Mouse (Mus musculus): ENCODE results near the gene Edrf1. TPM values are rescaled to one million over a fixed set of nuclear protein-coding genes. Genes with fewer than 3 reads are reported as not detected.

Gene Edrf1
- 6.2 and 9.8 TPM in 2 replicates for polyA plus RNA-seq (2012; rRNA removed)
- 8.7 and 12.9 TPM in 2 replicates for polyA plus RNA-seq (2014; fragmentation: Nextera tagmentation; extraction: Ambion mirVana)

DNA sequence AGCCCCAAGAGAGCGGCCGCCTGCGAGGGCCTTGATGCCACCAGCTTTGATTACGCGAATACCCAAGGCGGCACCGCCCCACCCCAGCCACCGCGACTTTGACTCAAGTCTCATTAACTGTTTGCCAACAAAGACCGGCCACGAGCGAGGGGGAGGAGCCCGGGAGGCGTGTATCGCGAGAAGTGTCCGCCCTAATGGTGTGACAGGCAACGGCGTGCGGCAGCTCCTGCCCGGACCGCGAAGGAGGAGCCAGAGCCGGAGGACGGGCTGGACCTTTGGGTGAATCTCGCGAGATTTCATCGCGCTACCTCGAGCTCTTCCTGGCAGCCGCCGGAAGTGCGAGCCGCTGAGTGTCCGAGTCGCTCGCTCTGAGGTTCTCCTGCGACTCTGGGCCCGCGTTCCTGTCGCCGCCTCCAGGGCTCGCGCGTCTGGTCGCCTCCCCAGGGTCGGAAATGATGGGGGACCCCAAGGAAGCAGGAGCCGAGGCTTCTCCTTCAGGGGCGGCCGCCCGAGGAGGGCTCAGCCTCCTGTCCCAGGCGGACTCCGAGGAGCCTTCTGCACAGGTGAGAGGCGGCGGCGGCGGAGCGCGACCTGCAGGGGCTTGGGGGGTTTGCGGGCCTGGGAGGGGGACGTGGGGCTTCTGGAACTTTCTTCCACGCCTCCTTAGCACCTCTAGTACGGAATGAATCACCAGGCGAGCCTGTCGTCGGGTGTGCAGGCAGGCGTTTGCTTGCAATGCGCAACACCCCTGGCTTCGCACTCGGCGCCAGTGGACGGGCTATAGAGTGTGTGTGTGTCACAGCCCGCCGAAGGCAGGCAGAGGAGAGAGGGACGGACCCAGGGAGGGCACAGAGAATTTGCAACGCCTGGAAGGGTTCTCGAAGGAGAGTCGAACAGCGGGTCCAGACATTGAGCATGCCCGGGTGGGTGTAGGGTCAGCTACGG, at the start of gene Edrf1:
Edrf1 (plus strand) TSS at position 183 of the 945 bp plus-strand sequence.
- under 1% methylated on average over 81 of the region's 81 CpGs for WGBS (ENCODE audit: insufficient replicate concordance)
- DNase-seq (ENCODE audit: low read depth in 3 of 3, low spot score in 3 of 3) = peak; percentile 99
- peaks cover 22% of the 10 kb centered on the region for H3K36me3 ChIP-seq (replicated peaks; ENCODE audit: control insufficient read depth, insufficient read depth, low read depth)

DNA sequence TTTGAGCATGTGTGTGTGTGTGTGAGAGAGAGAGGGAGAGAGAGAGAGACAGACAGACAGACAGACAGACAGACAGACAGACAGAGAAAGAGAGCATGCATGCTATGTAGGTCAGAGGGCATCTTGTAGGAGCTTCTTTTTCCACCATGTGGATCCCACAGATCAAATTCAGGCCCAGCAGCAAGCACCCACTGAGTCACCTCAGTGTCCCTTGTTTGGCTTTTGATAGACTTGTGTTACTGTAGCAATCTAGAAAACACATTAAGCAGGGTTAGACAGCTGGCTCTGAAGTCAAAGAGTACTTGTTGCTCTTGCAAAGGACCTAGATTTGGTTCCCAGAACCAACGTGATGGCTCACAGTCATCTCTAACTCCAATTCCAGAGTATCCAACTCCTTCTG, 45.6 kb upstream of the Edrf1 start:
- Histone ChIP-seq H3K4me1 (replicated peaks; ENCODE audit: control insufficient read depth in 2 of 2, insufficient read depth in 2 of 2, low read length in 1 of 2) (no peaks in the 10 kb centered on the region), H3K9ac (replicated peaks) (no peak overlapping the region), H3K27me3 (ENCODE audit: control insufficient read depth, insufficient read depth, low read length) (no peaks in the 10 kb centered on the region), H3K9me3 (ENCODE audit: control insufficient read depth, low read length) (no peaks in the 10 kb centered on the region), H3K27ac (no peak overlapping the region), H3K4me3 (ENCODE audit: insufficient read depth in 1 of 2, low read depth in 2 of 2, low read length in 2 of 2) (no peak overlapping the region), H3K36me3 (replicated peaks; ENCODE audit: control insufficient read depth, insufficient read depth, low read depth) (no peaks in the 10 kb centered on the region), H3K4me2 (ENCODE audit: low read depth) (no peak overlapping the region)
- 57% methylated on average over 1 of the region's 1 CpGs for WGBS (ENCODE audit: insufficient replicate concordance)
- DNase-seq (ENCODE audit: low read depth in 3 of 3, low spot score in 3 of 3) (no peak), ATAC-seq (ENCODE audit: insufficient read depth) (no peak)
- TF ChIP-seq EP300 (IDR thresholded peaks at IDR 0.05; ENCODE audit: low read depth) (no peak), CTCF (IDR thresholded peaks at IDR 0.05; ENCODE audit: low read depth) (no peak)

More for the DNA sequence above, at the start of gene Edrf1:
- TF ChIP-seq CTCF (IDR thresholded peaks at IDR 0.05; ENCODE audit: low read depth) = peak; percentile 16; the same call in 1 of the 2 replicates
- peak; percentile 83 for TF ChIP-seq EP300 (IDR thresholded peaks at IDR 0.05; ENCODE audit: low read depth)
- Histone ChIP-seq H3K27me3 (ENCODE audit: control insufficient read depth, insufficient read depth, low read length) (no peaks in the 10 kb centered on the region), H3K27ac (peak within 1 kb of the TSS; percentile 69), H3K4me1 (replicated peaks; ENCODE audit: control insufficient read depth in 2 of 2, insufficient read depth in 2 of 2, low read length in 1 of 2) (peaks cover 3 to 8% of the 10 kb centered on the region in 2 experiments; a peak in 2 of 4 replicates), H3K9ac (replicated peaks) (peak within 1 kb of the TSS; percentile 89), H3K4me3 (ENCODE audit: insufficient read depth in 1 of 2, low read depth in 2 of 2, low read length in 2 of 2) (peak within 1 kb of the TSS; percentile 96 to 97), H3K9me3 (ENCODE audit: control insufficient read depth, low read length) (no peaks in the 10 kb centered on the region), H3K4me2 (ENCODE audit: low read depth) (peak within 1 kb of the TSS; percentile 95)
- peak; percentile 96 for ATAC-seq (ENCODE audit: insufficient read depth)

DNA sequence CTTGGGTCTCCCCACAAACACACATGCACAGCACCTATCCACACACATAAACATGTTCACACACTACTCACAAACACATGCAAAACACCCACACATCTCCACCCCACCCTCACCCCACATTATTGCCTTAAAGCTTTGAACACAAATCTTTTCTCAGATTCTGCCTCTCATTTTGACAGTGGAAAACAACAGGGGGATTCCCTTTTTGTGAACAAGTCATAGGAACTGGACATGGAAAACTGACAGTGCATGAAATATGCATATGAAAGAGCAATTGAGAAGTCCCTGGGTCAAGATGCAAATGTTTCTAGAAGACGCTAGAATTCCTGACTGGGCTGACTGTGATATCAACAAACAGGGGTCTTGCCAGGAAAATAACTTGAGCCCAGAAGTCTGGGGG, 36.8 kb upstream of the Edrf1 start:
- Histone ChIP-seq H3K9ac (replicated peaks) (no peak overlapping the region), H3K27me3 (ENCODE audit: control insufficient read depth, insufficient read depth, low read length) (no peaks in the 10 kb centered on the region), H3K4me2 (ENCODE audit: low read depth) (no peak overlapping the region), H3K36me3 (replicated peaks; ENCODE audit: control insufficient read depth, insufficient read depth, low read depth) (no peaks in the 10 kb centered on the region), H3K9me3 (ENCODE audit: control insufficient read depth, low read length) (no peaks in the 10 kb centered on the region), H3K4me3 (ENCODE audit: insufficient read depth in 1 of 2, low read depth in 2 of 2, low read length in 2 of 2) (no peak overlapping the region), H3K27ac (no peak overlapping the region), H3K4me1 (replicated peaks; ENCODE audit: control insufficient read depth in 2 of 2, insufficient read depth in 2 of 2, low read length in 1 of 2) (no peaks in the 10 kb centered on the region)
- no peak for TF ChIP-seq CTCF (IDR thresholded peaks at IDR 0.05; ENCODE audit: low read depth)
- TF ChIP-seq EP300 (IDR thresholded peaks at IDR 0.05; ENCODE audit: low read depth) = no peak
- DNase-seq (ENCODE audit: low read depth in 3 of 3, low spot score in 3 of 3) (no peak), ATAC-seq (ENCODE audit: insufficient read depth) (no peak)
- WGBS (ENCODE audit: insufficient replicate concordance) = 49% methylated on average over 1 of the region's 1 CpGs

DNA sequence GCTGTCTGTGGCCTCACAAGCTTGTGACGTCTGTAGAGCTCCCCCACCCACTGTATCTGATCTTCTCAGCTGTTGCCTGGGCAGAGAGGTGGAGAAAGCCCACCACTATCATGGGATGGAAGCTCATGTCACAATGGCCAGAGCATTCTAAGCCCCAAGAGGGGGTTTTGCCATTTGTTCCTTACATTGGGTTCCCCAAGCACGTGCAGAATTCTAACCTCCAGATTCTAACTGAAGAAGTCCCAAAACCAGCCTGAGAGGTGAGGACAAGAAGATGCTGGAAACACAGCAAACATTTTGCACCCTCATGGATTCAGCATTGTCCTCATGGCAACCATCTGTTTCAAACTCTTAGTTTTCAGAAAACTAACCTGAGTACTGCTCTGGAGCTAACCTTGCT, 35.3 kb upstream of the Edrf1 start, which contains the start of gene Tex36:
Tex36 (minus strand) TSS at position 101 of the 400 bp plus-strand sequence.
- H3K27ac ChIP-seq = no peak within 1 kb of the TSS
- no peaks in the 10 kb centered on the region for H3K4me1 ChIP-seq (replicated peaks; ENCODE audit: control insufficient read depth in 2 of 2, insufficient read depth in 2 of 2, low read length in 1 of 2)
- H3K9ac ChIP-seq (replicated peaks) = no peak within 1 kb of the TSS
- no peak within 1 kb of the TSS for H3K4me3 ChIP-seq (ENCODE audit: insufficient read depth in 1 of 2, low read depth in 2 of 2, low read length in 2 of 2)
- H3K27me3 ChIP-seq (ENCODE audit: control insufficient read depth, insufficient read depth, low read length) = no peaks in the 10 kb centered on the region
- DNase-seq (ENCODE audit: low read depth in 3 of 3, low spot score in 3 of 3) (no peak), ATAC-seq (ENCODE audit: insufficient read depth) (no peak)
- no peaks in the 10 kb centered on the region for H3K9me3 ChIP-seq (ENCODE audit: control insufficient read depth, low read length)
- TF ChIP-seq EP300 (IDR thresholded peaks at IDR 0.05; ENCODE audit: low read depth) = no peak
- no peak for TF ChIP-seq CTCF (IDR thresholded peaks at IDR 0.05; ENCODE audit: low read depth)
- no peak within 1 kb of the TSS for H3K4me2 ChIP-seq (ENCODE audit: low read depth)
- no peaks in the 10 kb centered on the region for H3K36me3 ChIP-seq (replicated peaks; ENCODE audit: control insufficient read depth, insufficient read depth, low read depth)
- WGBS (ENCODE audit: insufficient replicate concordance) = 29% methylated on average over 2 of the region's 2 CpGs

DNA sequence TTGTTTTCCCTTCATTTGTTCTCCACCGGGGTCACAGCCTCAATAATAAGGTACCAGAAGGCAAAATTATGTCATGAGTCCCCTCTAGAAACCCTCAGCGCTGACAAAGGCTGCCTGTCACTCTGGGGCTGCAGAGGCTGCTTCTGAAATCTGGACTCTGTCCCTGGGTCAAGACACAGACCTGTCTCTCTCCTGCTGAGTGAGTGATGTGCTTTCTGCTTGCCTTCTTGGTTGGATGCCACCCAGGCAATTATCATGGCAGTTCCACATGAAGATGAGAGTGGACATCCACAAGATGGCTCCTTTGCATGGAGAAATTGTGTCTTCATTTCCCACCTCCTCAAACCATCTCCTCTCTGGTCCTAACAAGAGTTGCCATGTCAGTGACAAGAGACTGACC, 34.2 kb upstream of the Edrf1 start:
- Histone ChIP-seq H3K4me3 (ENCODE audit: insufficient read depth in 1 of 2, low read depth in 2 of 2, low read length in 2 of 2) (no peak overlapping the region), H3K4me1 (replicated peaks; ENCODE audit: control insufficient read depth in 2 of 2, insufficient read depth in 2 of 2, low read length in 1 of 2) (no peaks in the 10 kb centered on the region), H3K9ac (replicated peaks) (no peak overlapping the region), H3K9me3 (ENCODE audit: control insufficient read depth, low read length) (no peaks in the 10 kb centered on the region), H3K4me2 (ENCODE audit: low read depth) (no peak overlapping the region), H3K36me3 (replicated peaks; ENCODE audit: control insufficient read depth, insufficient read depth, low read depth) (no peaks in the 10 kb centered on the region), H3K27me3 (ENCODE audit: control insufficient read depth, insufficient read depth, low read length) (no peaks in the 10 kb centered on the region), H3K27ac (no peak overlapping the region)
- WGBS (ENCODE audit: insufficient replicate concordance) = 50% methylated on average over 2 of the region's 2 CpGs
- DNase-seq (ENCODE audit: low read depth in 3 of 3, low spot score in 3 of 3) = no peak
- TF ChIP-seq CTCF (IDR thresholded peaks at IDR 0.05; ENCODE audit: low read depth) = no peak
- no peak for TF ChIP-seq EP300 (IDR thresholded peaks at IDR 0.05; ENCODE audit: low read depth)
- ATAC-seq (ENCODE audit: insufficient read depth) = no peak

All from liver, embryonic 14.5 days (tissue).